Mouse (Mus musculus) T-helper 1 cell (primary cell): ENCODE results near the gene Oas1d.
"Not testable (repeated sequence)": the region's sequence is repeated elsewhere in the genome, so short reads cannot be mapped to it uniquely, and the experiment has no call there.

Experiments
- in situ Hi-C: fragments of 300-600 bp; cut with MboI, MseI; formaldehyde crosslinking; loops from one replicate; pipeline ENCODE4 v1.15.1; 2025; ENCODE audit warnings: high pct_unique_total_duplicates

Oas1d gene

DNA sequence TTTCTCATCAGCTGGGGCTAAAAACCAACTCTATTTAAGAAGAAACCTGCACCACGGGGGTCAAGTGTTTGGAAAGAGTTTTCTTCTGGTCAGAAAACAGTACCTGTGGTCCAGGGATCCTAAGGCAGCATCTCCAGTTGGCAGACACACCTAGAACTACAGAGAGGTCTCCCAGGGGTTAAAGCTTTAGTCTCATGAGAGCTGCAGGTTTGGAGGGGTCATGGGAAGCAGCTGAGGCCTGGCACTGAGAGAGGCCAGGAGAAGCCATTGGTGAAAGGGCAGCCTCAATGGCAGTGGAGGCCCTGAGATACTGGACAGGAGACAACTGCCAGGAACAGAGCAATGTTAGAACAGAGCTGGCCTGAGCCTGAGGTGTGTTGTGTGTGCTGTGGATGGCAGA, 13.7 kb upstream of the Oas1d start:
- in situ Hi-C loops, result no loop called here

DNA sequence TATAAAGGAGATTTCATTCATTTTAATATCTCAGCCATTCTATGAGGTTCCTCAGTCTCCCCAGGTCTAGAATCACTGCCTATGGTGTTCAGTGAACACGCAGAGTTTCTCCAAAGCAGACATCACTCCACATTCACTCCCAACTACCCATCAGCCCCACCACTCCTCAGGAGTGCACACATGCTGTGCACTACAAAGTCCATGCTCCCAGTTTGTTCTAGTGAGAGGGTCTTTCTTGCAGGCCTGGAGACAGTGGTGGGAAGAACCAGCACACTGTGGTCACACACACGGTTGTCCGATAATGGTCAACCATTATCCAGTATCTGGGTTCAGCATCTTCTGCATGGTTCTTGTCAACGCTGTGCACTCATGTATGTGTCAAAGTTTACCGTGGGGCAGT, 12.3 kb upstream of the Oas1d start:
- in situ Hi-C loops, result no loop called here

DNA sequence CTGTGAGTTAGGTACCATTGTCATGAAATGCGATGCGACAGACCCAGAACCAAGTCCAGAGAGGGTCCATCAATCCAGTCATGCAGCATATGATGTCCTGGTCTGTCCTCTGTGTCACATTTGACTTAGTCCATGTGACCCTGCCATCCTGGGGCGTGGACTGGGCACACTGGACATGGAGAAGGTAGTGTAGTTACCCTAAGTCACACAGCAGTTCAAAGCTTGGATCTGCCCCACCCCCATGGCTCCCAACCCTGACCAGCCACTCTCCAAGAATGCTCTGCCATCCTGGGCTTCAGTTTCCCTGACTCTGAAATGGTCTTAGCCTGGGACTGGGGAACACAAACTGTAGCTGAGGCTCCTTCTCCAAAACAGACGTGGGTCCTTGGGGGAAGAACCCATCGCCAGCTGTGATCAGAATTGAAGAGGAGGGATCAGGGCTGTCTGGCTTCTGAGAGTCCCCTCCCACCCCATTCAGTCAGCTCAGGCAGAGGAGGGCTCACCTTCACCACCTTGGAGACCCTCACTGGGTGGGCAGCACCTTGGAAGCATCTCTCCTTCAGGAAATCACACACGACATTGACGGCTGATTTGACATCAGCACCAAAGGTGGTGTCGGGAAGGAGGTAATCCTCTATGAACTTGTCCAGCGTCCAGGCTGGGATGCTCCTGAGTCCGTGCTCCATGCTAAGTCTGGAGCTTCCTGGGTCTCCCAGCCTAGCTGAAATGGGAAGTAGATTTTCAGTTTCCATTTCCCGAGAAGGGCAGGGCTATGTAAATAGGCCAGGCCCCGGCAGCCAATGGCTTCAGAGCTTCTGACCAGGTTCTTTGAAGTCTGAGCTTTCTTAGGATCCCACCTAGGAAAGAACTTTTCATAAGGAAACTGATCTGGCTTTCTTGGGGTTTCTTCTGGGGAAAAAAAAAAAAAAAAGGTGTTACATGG, 7.3 kb upstream of the Oas1d start, which contains the start of gene Oas1a:
Gene Oas1a (minus strand): TSS at position 731 of the 943 bp plus-strand sequence.
- in situ Hi-C loops, result not testable (repeated sequence)

DNA sequence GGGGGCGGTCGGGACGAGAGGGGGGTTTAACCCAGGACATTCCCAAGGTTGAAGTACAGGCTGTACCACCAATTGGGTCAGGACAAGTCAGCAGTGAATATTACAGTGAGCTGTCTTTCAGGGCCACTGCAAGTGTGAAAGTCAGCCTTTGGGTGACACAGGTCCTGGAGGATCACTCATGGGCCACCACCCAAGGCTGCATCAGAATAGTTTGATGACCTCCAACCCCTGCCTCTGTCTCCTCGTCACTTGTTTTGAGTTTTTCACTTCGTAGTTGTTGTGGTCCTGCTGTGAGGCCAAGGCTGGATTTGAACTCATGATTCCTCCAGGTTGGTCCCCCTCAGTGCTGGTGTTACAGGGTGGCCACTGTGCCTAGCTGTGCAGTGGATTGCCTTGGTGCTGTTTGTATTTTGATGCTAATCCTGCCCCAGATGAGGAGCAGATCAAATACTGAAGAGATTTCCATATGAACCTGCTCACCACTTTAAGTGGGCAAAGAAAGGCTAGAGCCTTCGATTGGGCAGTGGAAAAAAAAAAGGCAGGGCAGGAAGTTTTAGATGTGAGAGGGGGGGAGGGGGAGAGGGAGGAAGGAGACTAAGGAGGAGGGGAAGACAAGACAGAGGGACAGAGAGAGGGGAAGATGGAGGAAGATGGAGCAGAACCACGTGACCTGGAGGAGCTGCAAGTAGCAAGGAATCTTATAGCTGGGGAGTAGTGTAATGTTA, 6.0 kb upstream of the Oas1d start:
- in situ Hi-C loops, result no loop called here

DNA sequence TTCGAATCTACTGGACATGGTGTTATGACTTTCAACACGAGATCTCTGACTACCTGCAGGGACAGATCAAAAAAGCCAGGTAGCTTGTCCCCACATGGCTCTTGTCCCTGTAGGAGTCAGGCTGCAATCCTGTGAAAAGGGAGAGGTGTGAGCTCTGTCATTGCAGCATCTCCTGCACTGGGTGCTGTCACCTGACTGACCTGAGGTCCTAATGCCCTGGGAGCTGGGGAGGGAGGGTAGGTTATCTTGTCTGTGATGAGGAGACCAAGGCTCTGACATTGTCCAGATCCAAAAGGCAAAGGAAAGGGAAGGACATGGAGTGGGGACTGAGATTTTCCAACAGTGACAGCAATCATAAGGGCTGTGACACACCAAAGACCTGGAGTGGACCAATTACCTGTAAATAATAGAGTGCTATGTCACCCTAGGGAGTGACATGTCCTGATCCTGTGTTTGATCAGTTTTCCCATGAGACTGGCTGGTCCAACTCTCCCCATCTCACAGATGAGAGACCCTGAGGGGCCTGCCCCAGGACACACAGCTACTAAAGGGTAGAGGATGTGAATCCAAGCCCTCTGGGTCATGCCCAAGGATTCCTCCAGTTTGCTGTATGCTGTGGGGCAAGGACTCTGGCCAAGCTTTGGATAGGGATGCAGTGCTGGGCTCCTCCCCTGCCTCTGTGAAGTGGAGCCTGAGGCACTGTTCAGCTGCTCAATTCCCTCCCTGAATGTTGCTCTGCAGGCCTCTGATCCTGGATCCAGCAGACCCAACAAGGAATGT, 5.0 kb downstream of the Oas1d start:
- in situ Hi-C loops, result not testable (repeated sequence)

DNA sequence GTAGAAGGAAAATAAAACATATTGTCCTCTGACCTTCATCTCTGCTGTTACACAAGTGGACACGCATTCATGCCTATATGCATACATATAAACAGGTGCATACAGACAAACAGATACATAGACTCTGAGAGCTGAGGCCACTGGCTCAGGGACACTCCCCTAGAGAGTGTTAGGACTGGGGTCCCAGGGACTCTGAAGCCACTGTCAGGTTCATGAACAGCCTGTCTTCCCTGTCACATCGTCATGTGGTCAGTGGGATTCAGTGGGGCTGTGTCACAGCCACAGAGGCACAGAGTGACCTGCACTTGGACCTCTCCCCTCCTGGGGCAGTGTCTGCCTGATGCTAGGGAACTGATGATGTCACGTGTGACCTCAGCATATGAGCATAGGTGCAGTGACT, 6.0 kb downstream of the Oas1d start:
- in situ Hi-C loops, result no loop called here

DNA sequence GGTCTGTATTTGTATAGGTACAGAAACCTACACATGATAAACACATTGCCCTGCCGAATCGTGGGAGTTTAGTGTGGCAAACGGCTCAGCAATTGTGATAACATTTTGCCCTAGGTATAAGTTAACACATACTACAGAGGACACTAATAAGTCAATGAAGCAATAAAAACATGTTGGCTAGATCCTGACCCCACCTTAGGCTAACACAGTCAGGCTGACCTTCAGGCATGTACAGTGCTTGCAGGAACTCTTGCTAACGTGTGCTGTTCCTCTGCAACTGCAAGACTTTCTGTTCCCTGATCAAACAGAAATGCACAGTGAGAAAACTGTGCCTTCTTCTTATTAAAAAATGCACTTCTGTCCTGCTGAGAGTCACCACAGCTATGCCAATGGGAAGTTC, 9.6 kb downstream of the Oas1d start:
- in situ Hi-C loops, result no loop called here

DNA sequence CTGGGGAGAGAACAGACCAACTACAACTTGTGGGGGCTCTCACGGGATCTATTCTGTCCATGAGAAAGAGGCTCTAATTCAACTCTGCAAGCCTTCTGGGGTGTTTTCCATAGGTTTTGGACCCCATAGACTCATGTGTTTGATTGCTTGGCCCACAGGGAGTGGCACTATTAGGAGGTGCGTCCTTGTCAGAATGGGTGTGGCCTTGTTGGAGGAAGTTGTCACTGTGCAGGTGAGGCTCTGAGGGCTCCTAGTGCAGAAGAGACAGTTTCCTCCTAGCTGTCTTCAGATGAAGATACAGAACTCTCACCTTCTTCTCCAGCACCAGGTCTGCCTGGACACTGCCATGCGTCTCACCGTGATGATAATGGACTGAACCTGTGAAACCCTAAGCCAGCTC, 10.2 kb downstream of the Oas1d start:
- in situ Hi-C loops, result not testable (repeated sequence)

DNA sequence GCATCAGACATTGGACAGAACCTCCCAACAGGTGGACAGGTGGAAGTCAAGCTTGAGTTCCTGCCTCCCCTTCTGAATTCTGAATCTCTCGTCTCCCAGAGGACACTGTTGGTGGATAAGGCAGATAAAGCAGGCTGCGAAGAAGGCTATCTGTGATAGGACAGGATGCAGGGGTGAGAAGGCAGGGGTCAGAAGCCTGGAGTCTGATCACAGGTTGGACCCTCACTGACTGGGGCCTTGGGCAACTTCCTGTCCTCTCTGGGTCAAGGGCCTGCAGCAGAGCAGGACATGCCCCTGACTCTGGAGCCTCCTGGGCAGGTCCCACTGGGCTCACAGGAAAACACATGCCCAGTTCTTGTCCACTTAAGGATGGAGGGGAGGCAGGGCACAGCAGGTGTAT, 12.0 kb downstream of the Oas1d start:
- in situ Hi-C loops, result not testable (repeated sequence)

DNA sequence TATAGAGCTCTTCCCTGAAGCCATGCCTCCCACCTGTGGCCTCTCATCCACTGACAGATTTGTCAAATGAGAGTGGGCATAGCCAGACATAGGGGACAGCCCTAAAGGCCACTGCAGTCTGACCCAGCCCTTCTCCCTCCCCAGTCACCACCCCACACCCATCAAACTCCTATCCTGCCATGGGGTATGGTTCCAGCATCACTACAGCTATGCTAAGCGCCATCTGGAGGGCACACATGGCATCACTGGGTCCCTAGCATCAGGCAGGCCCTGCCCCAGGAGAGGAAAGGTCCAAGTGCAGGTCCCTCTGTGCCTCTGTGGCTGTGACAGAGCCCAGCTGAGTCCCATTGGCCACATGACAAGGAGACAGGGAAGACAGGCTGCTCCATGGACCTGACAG, 12.7 kb downstream of the Oas1d start:
- in situ Hi-C loops, result no loop called here

DNA sequence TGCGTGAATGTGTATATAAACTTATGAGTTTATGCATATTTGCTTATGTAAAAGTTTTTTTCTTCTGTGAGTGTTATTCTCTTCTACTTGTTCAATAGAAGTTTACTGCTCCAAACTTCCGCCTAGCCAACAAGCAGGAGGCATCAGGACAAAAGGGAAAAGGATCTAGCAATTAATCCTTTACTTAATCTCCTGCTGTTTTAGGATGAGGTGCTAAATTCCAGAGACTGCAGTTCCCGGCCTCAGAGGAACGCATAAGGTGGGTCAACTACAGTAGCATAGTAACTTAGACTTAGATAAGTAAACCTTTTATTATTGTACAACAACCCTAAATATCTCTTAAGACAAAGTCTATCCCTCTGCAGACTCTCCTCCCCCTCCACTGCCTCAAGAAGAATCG, 19.6 kb downstream of the Oas1d start:
- in situ Hi-C loops, result loop anchor here (10.0 kb wide), 1 partner anchor 869 kb away; no protein-coding TSS in a partner anchor

DNA sequence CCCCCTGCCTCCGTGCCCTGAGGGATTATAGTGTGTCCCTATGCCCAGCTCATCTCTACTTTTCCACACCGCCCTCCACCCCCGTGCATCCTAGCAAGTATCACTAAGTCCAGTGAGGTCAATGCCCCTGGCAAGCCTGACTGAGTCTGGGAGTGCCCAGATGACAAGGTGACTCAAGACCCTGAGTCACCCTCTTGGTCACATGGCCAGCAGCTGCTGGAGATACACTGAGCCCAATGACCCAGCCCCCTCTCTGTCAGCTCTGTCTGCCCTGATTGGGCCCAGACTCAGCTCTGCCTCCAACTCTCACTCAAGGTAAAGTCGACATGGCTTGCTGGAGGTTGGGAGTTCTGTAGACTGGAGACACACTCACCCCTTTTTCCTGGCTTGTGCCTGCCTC, 23.5 kb downstream of the Oas1d start:
- in situ Hi-C loops, result loop anchor here (10.0 kb wide), 1 partner anchor 873 kb away; no protein-coding TSS in a partner anchor

DNA sequence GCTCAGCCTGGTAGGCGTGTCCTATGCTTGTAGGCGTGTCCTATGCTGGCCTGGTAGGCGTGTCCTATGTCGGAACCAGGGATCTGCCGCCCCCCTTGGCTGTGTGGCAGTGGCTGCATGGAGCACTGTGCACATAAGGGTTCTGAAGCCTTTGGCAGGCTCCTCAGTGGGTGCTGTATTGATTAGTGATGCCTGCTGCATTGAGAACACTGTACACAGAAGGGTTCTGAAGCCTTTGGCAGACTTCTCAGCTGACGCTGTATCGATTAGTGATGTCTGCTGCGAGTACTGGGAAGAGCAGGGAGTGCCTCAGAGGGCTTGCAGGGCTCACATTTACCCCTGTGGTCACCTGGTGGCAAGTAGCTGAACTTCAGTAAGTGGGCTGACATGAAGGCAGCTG, 24.2 kb downstream of the Oas1d start:
- in situ Hi-C loops, result loop anchor here (10.0 kb wide), 1 partner anchor 874 kb away; no protein-coding TSS in a partner anchor

DNA sequence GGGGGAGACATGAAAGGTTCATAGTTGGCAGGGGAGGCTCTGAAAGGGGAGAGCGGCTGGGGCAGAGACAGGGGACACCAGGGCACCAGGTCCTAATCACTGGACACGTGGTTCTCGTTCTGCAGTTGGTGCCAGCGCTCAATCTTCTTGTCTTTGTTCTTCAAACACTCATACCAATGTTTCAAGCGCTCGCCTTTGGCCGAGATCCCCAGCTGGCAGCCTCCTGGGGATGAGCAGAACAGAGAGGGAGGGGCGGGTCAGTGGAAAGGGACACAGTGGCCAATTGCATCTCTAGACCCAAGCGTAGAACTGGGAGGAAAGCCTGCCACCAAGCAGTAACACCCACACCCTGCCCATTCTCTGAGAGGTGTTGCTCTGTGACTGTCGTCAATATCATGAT, 27.7 kb downstream of the Oas1d start:
- in situ Hi-C loops, result no loop called here

DNA sequence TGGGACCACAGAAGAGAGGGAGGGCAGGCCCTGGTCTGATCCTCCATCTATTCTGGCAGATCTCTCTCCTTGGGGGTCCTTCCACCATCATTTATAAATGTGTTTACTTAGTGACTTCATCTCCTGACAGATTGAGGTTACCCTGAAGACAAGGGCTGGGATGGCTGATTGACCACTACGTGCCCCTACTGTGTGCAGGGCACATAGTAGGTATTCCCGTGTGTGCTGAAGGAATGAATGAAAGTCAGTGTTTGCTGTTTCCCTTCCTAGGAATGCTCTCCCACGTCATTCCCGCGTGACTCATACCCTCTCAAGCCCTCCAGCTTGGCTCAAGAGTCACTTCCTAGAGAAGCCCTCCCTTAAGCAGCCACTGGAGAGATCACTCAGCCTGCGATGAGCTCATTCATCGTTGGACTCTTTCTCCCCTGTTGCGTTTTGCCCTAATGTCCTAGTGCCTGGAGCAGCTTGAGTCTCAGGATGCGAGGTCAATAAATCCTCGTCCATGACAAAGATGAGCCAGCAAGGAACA, 38.0 kb downstream of the Oas1d start:
- in situ Hi-C loops, result loop anchor here (5.0 kb wide), 1 partner anchor 220 kb away; no protein-coding TSS in a partner anchor

DNA sequence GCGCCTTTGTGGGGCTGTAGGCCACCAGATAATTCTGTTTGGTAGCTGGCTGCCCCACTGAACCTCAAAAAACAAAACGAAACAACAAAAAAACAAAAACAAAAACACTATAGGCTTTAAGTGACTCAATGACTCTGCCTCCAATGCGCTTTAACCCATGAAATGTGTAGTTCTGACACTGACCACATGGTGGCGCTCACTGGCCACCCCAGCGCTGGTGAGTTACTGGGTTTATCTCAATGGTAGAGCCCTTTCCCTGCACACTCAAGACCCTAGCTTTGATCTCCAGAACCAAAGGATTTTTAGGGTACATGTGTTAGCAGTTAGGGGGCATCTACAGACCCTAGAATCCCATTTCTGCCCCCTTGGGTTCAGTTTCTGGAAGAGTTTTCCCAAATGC, 39.6 kb downstream of the Oas1d start:
- in situ Hi-C loops, result loop anchor here (5.0 kb wide), 1 partner anchor 218 kb away; no protein-coding TSS in a partner anchor

DNA sequence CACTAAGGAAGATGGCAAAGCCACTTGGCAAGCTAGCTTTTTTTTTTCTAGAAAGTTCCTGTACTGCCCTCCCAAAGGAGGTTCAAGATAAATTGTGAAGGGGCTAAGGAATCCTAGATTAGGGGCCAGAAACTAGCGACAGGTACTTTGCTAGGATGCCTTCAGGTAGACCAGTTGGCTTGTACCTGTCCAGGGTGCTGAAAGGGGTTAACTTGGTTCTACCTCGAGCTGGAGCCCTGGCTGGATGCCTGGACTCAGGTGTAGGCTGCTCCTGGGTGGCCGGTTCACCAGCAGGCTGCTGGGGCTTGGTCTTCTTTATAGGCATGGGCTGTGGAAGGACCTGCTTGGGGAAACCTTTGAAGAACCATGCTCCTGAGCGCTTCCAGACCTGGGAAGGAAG, 46.7 kb downstream of the Oas1d start:
- in situ Hi-C loops, result no loop called here

DNA sequence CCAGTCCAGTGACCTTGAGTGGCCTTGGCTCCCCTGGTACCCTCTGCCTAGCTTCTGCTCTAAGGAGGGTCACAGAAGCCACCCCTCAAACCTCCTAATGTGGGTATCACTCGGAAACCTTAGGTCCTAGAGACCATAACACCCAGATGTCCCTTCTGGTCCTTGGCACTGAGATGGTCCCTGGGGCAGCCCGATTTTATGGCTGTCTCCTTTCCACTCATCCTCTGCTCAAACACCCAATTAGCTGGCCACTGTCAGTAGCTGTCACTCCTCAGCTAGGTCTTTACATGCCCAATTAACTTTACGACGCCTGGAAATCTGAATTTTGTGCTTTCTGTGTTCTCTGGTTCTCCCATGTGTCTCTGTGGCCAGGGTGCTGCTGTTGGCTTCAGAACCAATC, 51.8 kb downstream of the Oas1d start:
- in situ Hi-C loops, result no loop called here

DNA sequence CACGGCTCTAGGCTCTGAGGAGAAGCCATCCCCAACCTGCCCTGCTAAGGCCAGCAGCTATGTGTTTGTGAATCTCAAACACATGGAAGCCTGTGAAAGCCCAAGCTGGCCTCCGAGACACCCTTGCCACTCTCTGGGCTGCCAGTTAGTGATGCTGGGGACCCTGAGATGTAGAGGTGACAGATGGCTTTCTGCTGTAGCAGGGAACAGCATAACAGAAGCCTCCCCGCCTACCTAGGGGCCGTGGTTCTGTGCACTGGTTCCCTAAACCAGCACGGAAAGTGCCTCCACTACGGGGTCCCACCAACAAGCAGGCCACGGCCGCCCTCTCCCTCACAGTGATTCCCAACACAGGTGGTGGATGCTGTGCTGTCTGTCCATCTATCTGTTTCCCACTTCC, 52.6 kb downstream of the Oas1d start:
- in situ Hi-C loops, result no loop called here

DNA sequence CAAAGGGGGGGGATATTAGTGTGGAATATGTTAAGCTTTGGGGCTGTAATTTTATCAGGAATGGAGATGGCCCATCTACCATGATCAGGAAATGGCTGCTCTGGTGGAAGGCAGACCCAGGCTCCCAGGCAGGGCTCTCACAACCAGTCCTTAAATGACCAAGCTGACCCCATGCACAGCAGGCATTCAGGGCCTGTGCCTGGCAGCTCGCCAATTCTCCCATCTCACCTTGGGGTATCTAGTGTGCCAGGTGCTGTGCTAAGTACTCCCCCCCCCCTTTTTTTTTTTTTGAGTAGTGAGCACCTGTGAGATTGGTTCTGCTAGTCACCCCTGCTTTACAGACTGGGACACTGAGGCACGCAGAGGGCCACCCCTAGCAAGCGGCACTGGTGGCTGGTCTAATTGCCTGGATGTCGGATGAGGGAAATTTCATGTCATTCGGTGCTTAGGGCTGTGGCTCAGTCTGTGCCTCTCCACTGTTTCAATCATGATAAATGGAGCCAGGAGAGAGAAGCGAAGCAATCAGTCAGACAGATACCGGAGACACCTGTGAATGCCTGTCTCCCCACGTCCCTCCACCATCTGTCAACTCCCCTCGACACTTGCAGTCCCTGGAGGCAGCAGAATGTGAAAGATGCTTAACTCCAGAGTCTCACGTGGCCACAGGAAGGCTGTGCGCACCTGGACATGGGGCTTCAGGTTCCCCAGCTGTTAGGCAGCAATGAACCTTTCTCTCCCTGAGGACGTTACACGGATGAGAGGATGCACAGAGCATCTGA, 53.2 kb downstream of the Oas1d start:
- in situ Hi-C loops, result no loop called here

DNA sequence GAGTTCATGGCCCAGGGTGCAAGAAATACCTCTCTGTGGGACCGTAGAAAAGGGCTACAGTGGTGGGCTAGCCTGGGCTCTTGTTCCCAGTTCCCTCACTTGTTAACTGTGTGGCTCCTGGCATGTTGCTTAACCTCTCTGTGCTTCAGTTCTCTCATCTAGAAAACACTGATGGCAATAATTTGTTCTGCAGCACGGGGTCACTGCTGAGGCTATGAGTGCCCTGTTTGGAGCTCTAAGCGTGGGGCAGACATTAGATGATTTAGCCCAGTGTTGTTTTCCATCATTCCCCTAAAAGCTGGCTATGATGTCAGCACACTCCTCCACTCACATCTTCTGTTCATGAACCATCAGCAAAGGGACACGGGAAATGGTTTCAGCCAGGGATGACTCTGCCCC, 53.8 kb downstream of the Oas1d start:
- in situ Hi-C loops, result no loop called here
